Mouse (Mus musculus) heart, postnatal 0 days (tissue): ENCODE data around the gene Tmem151b.

Source experiments
- CTCF ChIP-seq: IDR thresholded peaks from 2 replicates; pipeline ENCODE4 v1.5.1; 2016; ENCODE audit warnings: antibody characterized with exemption, control low read depth, low read depth
- EP300 ChIP-seq: IDR thresholded peaks from 2 replicates; pipeline ENCODE4 v1.6.1; 2016; ENCODE audit warnings: antibody characterized with exemption, low read depth

GRCm38 (mm10) chr17:45595736-45596390, 46.4 kb upstream of the Tmem151b start:
- no peak for TF ChIP-seq CTCF
- TF ChIP-seq EP300, result no peak
